Mouse (Mus musculus) heart, embryonic 15.5 days (tissue): ENCODE results near the gene Palld. TPM values are rescaled to one million over a fixed set of nuclear protein-coding genes. Genes with fewer than 3 reads are reported as not detected.

Experiments
- ATAC-seq: fragments of 200-750 bp; cut with Nextera tagmentation; replicated peaks from 2 replicates; pipeline ENCODE4 v1.8.0; 2017; ENCODE audit warnings: low read depth, moderate TSS enrichment; ENCODE audit not compliant: insufficient number of reproducible peaks, insufficient read depth, low FRiP score
- H3K27ac ChIP-seq: fragments of 300-500 bp; sonication (generic); 2 replicates; pipeline ENCODE4 v1.5.1; 2015; ENCODE audit warnings: mild to moderate bottlenecking, inconsistent platforms
- H3K27me3 ChIP-seq: fragments of 300-500 bp; sonication (generic); 2 replicates; pipeline ENCODE4 v1.6.1; 2015; ENCODE audit warnings: inconsistent platforms
- H3K36me3 ChIP-seq: fragments of 300-500 bp; sonication (generic); 2 replicates; pipeline ENCODE4 v1.6.1; 2015; ENCODE audit warnings: mild to moderate bottlenecking, inconsistent platforms
- H3K4me1 ChIP-seq: fragments of 300-500 bp; sonication (generic); replicated peaks from 2 replicates; pipeline ENCODE4 v1.6.1; 2015; ENCODE audit warnings: inconsistent platforms
- H3K4me2 ChIP-seq: fragments of 300-500 bp; sonication (generic); 2 replicates; pipeline ENCODE4 v1.6.1; 2015; ENCODE audit warnings: inconsistent platforms, mild to moderate bottlenecking, moderate library complexity
- H3K4me3 ChIP-seq: fragments of 300-500 bp; sonication (generic); 2 replicates; pipeline ENCODE4 v1.5.1; 2015; ENCODE audit warnings: mild to moderate bottlenecking, inconsistent platforms
- H3K9ac ChIP-seq: fragments of 300-500 bp; sonication (generic); 2 replicates; pipeline ENCODE4 v1.6.1; 2015; ENCODE audit warnings: mild to moderate bottlenecking, inconsistent platforms
- H3K9me3 ChIP-seq: fragments of 300-500 bp; sonication (generic); replicated peaks from 2 replicates; pipeline ENCODE4 v1.6.1; 2016; ENCODE audit warnings: inconsistent platforms
- WGBS: fragments of 180-500 bp; shearing (Covaris S2); methylation state at CpG from one replicate; pipeline ENCODE4 v1.1.7; 2015; ENCODE audit warnings: mixed read lengths; 5-methylcytosine and 5-hydroxymethylcytosine counted together
- polyA plus RNA-seq: library from polyadenylated mRNA; unstranded; fragments of >200 nt; fragmentation: Nextera tagmentation; extraction: Ambion mirVana; gene quantifications from 2 replicates; pipeline ENCODE4 v1.2.1, GENCODE M21; 2015

The Palld gene
- polyA plus RNA-seq, 1 experiment from 2014 or later = 173 TPM

DNA sequence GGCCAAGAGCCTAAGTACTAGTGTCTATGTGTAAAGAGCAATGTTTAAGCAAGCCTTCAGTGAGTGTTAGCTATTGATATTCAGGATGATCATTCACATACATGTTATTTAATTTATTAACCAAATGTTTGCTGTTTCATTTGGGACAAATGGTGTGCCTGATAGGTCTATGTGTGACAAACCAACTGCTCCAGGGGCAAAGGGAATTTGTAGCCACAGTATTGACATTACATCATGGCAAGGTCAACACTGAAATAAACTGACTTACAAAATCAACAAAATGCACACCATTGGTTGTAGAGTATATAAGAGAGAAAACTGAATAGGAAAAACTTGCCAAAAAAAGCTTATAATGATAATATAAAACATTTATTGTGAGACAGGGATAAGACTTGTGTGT lies 333.3 kb downstream of the Palld start:
- H3K9ac ChIP-seq = no peak overlapping the region
- ATAC-seq = no peak
- no peaks in the 10 kb centered on the region for H3K9me3 ChIP-seq
- no peak overlapping the region for H3K4me3 ChIP-seq
- no peaks in the 10 kb centered on the region for H3K27me3 ChIP-seq
- no peak overlapping the region for H3K4me2 ChIP-seq
- H3K36me3 ChIP-seq = no peaks in the 10 kb centered on the region
- H3K4me1 ChIP-seq = peaks cover 35% of the 10 kb centered on the region
- H3K27ac ChIP-seq = peak overlapping the region; percentile 26; the same call in 1 of the 2 replicates

DNA sequence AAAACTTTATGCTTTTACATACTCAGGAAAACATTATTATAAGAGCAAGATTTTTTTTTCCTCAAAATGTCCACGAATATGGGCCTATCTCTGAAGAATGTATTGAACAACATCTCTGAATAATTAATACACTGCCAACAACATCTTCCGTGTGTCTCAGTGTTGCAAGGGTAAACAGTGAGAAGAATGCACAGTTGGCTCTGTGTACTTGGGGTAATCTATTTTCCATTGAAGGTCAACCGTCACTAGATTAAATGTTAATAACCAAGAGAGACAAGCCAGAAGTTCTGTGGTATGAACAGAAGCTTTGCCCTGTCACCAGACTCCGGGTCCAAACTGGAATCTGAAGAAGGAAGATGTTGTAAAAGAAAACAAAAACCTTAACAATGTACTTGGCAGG lies 339.1 kb downstream of the Palld start:
- ATAC-seq = no peak
- Histone ChIP-seq H3K4me1 (peaks cover 33% of the 10 kb centered on the region), H3K9me3 (no peaks in the 10 kb centered on the region), H3K36me3 (no peaks in the 10 kb centered on the region), H3K27me3 (no peaks in the 10 kb centered on the region), H3K27ac (no peak overlapping the region), H3K4me3 (no peak overlapping the region), H3K4me2 (no peak overlapping the region), H3K9ac (no peak overlapping the region)
- 60% methylated on average over 4 of the region's 4 CpGs for WGBS

DNA sequence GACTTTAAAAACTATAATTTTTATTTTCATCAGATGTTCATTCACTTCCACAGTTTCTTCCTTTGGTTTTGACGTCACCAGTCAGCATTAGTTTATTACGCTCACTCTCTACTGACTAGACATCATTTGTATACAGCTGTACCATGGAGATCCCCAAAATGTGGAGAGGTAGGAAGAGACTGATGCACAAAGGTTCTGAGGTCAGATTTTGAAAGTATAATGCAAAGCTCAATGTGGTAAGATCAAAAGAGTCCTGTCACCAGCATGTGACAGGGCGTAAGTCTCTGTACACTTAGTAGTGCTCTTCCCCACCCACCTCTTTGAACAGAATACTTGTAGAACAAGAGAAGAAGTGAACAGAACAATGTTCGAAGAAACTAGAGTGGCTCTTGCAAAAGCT lies 339.9 kb downstream of the Palld start:
- H3K27me3 ChIP-seq = no peaks in the 10 kb centered on the region
- no peak overlapping the region for H3K9ac ChIP-seq
- H3K36me3 ChIP-seq = no peaks in the 10 kb centered on the region
- no peak overlapping the region for H3K4me2 ChIP-seq
- no peak overlapping the region for H3K4me3 ChIP-seq
- ATAC-seq = no peak
- peaks cover 38% of the 10 kb centered on the region for H3K4me1 ChIP-seq
- no peak overlapping the region for H3K27ac ChIP-seq
- WGBS = 86% methylated on average over 4 of the region's 4 CpGs
- H3K9me3 ChIP-seq = no peaks in the 10 kb centered on the region

DNA sequence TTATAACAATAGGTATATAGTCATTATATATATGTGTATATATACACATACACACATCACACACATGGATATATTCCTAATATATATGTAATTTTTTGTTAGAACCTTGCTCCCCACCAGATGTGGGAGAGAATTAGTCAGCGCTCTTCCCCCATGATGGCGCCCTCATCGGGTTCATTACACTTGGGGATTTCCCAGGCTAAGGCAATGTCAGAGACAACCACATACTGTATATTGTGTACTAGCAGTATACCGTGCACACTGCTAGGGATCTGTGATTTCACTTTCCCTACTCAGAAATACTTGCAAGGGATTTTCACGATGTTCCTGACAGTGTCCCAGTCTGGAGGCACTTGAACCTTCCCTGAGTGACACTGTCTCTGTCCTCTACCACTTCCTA lies 341.3 kb downstream of the Palld start:
- Histone ChIP-seq H3K4me1 (peaks cover 40% of the 10 kb centered on the region), H3K9ac (no peak overlapping the region), H3K4me3 (no peak overlapping the region), H3K4me2 (no peak overlapping the region), H3K36me3 (no peaks in the 10 kb centered on the region), H3K27me3 (no peaks in the 10 kb centered on the region), H3K27ac (no peak overlapping the region), H3K9me3 (no peaks in the 10 kb centered on the region)
- WGBS = 92% methylated on average over 5 of the region's 5 CpGs
- no peak for ATAC-seq

DNA sequence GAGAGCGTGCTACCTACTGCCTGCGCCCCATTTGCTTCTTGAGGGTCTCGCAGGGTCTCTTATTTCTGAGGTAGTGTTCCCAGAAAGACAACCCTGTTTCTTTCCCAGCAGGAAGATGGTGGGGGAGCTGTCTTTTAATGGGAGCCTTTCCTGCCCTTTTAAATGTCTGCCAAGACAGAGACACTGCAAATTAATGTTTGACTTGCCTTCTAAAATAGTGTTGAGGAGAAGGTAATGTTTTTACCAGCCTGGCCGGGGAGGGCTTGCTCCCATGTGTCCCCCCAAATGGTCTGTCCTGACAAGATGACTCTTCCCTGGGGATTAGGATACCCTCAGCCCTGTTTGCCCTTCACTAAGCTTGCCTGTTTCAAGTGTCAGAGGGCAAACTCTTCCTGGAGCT lies 342.5 kb downstream of the Palld start:
- Histone ChIP-seq H3K4me2 (no peak overlapping the region), H3K9me3 (no peaks in the 10 kb centered on the region), H3K4me1 (peaks cover 53% of the 10 kb centered on the region), H3K36me3 (no peaks in the 10 kb centered on the region), H3K9ac (no peak overlapping the region), H3K27ac (peak overlapping the region; percentile 28; the same call in 1 of the 2 replicates), H3K27me3 (no peaks in the 10 kb centered on the region), H3K4me3 (no peak overlapping the region)
- 89% methylated on average over 4 of the region's 4 CpGs for WGBS
- ATAC-seq = no peak

DNA sequence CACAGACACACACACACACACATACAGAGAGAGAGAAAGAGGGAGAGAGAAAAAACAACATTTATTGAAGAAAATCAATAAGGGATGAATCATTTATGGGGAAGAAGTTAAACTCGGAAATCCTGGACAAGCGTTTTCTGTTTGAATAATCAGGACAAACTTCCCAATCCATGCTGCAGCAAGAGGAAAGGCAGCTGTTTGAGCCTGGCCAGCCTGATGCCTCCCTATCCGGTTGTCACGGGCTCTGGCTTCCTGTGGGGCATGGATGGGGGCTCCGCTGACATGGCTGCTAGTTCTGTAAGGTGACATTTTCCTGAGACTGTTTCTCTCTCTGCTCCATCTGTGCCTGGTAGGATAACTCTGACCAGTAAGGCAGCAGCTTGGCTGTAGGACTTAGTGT lies 343.0 kb downstream of the Palld start:
- Histone ChIP-seq H3K4me1 (peaks cover 55% of the 10 kb centered on the region), H3K36me3 (no peaks in the 10 kb centered on the region), H3K27ac (peak overlapping the region; percentile 28), H3K9ac (no peak overlapping the region), H3K27me3 (no peaks in the 10 kb centered on the region), H3K9me3 (no peaks in the 10 kb centered on the region), H3K4me2 (no peak overlapping the region), H3K4me3 (no peak overlapping the region)
- no peak for ATAC-seq
- WGBS = 58% methylated on average over 5 of the region's 5 CpGs

DNA sequence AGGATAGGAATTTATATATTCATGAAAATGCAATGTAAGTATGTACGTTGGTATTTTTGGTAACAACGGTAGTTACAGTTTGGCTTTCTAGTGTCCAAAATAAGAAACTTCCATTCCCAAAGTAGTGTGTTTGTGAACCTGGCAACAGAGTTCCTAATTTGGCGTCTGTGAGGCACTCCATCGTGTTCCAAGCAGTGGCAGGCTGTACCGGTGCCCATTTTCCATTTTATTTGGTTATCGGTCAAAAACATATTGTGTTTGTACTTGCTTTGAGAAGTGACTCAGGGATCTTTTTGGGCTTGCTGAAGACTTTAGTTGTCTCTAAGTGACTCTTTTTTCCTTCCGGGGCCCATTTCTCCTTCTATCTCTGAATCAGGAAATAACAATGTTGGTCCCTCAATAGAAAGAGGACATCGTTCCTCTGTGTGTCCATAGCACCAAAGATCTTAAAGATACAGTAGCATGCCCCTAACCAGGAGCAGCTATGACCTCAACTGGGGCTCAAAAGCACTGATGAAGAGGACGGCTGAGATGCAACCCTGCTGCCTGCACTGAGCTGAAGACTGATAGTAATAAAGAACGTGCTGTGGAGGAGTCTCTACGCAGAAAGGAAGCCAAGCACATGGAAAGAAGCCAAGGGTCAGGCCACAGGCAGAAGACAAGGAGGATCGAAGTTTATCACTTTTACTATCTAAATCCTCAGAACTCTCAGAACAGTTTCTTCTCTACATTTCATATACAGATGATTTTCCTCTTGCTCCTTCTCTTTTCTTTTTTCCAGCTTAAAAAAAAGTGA lies 344.2 kb downstream of the Palld start:
- ATAC-seq = no peak
- Histone ChIP-seq H3K4me1 (peaks cover 48% of the 10 kb centered on the region), H3K36me3 (no peaks in the 10 kb centered on the region), H3K27ac (peak overlapping the region; percentile 58), H3K9me3 (no peaks in the 10 kb centered on the region), H3K4me2 (no peak overlapping the region), H3K27me3 (no peaks in the 10 kb centered on the region), H3K9ac (no peak overlapping the region), H3K4me3 (no peak overlapping the region)
- WGBS = 51% methylated on average over 12 of the region's 12 CpGs

DNA sequence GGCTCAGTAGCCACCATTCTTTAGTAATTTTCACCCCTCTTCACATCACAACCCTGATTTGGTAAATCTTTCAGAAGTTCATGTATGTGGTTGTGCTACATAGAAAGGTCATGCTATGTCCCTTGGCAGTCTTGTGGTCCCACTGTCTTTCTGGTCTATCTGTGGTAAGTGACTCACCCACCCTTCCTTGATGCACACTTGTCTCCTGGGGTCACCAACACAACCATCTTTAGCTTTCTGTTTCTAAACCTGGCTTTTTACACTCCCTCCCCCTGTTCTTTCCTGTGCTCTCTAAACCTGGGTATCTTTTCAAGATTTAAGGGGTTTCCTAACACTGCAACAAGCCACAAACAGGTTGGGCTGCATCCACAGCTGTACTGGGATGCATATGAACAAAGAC lies 345.5 kb downstream of the Palld start:
- no peak for ATAC-seq
- H3K36me3 ChIP-seq = no peaks in the 10 kb centered on the region
- no peak overlapping the region for H3K27ac ChIP-seq
- no peaks in the 10 kb centered on the region for H3K27me3 ChIP-seq
- no peak overlapping the region for H3K4me3 ChIP-seq
- H3K9me3 ChIP-seq = no peaks in the 10 kb centered on the region
- H3K9ac ChIP-seq = no peak overlapping the region
- peaks cover 51% of the 10 kb centered on the region for H3K4me1 ChIP-seq
- no peak overlapping the region for H3K4me2 ChIP-seq

DNA sequence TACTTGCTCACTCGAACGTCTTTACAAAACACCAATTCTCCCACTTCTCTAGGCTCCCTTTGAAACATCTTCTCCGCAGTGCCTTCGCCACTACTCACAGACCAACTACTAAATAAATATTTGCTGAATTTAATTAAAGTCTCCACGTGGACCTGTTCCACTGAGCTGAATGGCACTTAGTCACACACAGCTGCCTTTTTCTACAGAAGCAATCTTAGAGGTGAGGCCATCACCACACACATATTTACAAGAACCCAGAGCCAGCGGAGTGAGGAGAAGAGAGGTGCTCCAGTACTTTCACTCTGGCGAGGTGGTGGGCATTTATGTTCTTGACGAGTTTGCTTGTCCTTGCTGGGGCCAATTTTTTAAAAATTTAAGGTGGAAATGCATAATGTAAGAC lies 346.3 kb downstream of the Palld start:
- WGBS = 80% methylated on average over 8 of the region's 8 CpGs
- peaks cover 49% of the 10 kb centered on the region for H3K4me1 ChIP-seq
- ATAC-seq = no peak

DNA sequence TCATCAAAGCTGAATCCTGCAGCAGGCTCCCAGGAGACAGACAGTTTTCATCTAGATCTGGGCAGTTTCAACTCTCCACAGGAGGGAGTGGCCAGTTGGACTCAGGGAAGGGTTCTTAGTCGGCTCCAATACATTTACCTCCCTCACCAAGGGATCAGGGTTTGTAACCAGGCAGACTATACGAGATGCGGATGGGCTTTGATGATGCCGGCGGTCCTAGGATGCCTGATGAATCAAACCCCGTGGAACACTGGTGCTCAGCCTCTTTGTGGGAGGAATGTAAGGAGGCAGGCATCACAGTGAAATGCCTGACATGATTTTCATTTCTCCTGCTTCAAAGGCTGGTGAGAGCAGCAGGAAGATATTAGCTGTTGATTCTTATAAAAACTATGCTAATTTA lies 347.1 kb downstream of the Palld start:
- no peaks in the 10 kb centered on the region for H3K9me3 ChIP-seq
- H3K27me3 ChIP-seq = no peaks in the 10 kb centered on the region
- H3K36me3 ChIP-seq = peaks cover 5% of the 10 kb centered on the region
- no peak for ATAC-seq
- H3K4me2 ChIP-seq = no peak overlapping the region
- 0 out of 2 replicates have a peak overlapping the region, but pooled peaks have one; percentile 12 for H3K27ac ChIP-seq
- H3K4me1 ChIP-seq = peaks cover 44% of the 10 kb centered on the region
- no peak overlapping the region for H3K9ac ChIP-seq
- no peak overlapping the region for H3K4me3 ChIP-seq
- WGBS = 55% methylated on average over 6 of the region's 6 CpGs

More for the DNA sequence above, 346.3 kb downstream of the Palld start:
- H3K4me3 ChIP-seq = no peak overlapping the region
- H3K27me3 ChIP-seq = no peaks in the 10 kb centered on the region
- no peak overlapping the region for H3K9ac ChIP-seq
- no peak overlapping the region for H3K4me2 ChIP-seq
- no peaks in the 10 kb centered on the region for H3K36me3 ChIP-seq
- H3K9me3 ChIP-seq = no peaks in the 10 kb centered on the region
- H3K27ac ChIP-seq = no peak overlapping the region

DNA sequence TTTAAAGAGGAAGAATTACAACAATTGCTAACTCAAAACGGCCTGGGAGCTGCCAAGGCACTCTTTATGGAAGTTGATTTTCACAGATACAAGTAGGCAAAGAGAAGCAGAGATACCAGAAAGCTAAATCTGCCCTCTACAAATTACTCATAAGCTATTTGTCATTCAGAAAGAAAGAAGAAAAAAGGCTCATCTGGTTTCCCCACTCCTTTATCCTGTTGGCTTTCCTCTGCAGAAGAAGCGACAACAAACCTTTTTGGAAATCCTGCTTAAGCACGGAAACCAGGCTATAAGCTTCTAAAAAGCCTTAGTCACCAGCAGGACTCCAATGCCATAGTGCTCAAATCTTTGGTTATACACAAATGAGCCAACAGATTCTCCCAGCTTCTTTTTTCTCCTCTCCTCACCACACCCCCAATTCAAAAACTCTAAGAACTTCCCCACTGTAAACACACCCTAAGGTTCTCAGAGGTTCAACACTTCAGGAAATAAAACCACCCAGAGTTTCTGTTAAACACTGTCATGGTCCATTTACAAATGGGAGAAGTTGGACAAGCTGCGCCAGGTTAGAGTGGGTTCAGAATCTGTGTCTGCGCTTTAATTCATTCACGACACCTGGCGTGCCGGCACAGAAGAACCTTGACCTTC lies 349.6 kb downstream of the Palld start:
- Histone ChIP-seq H3K4me1 (peaks cover 22% of the 10 kb centered on the region), H3K27ac (no peak overlapping the region; the same call in 1 of the 2 replicates), H3K36me3 (peaks cover 28% of the 10 kb centered on the region), H3K4me3 (no peak overlapping the region), H3K4me2 (no peak overlapping the region), H3K27me3 (no peaks in the 10 kb centered on the region), H3K9me3 (peaks cover 8% of the 10 kb centered on the region), H3K9ac (no peak overlapping the region)
- WGBS = 82% methylated on average over 8 of the region's 8 CpGs
- ATAC-seq = no peak

DNA sequence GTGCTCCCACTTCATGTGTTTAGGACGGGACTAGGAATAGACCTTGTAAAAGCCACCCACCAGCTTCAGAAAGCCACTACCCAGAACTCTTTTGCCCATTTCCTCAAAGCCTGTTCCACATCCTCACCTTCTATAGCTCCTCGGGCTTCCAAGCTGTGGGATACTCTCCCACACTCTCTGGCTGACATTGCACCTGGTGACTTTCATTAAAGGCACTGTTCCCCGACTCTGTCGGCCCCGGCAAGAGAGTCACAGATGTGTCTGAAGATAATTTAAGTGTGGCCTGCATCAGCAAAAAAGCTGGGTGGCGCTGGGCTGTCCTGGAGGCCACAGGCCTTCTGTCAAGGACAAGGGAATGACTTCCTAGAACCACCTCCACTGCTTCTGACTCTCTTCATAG lies 350.3 kb downstream of the Palld start:
- H3K4me2 ChIP-seq = no peak overlapping the region
- ATAC-seq = no peak

More for the DNA sequence above, 350.3 kb downstream of the Palld start:
- 51% methylated on average over 6 of the region's 6 CpGs for WGBS
- peaks cover 18% of the 10 kb centered on the region for H3K4me1 ChIP-seq
- peaks cover 8% of the 10 kb centered on the region for H3K9me3 ChIP-seq
- peaks cover 32% of the 10 kb centered on the region for H3K36me3 ChIP-seq
- no peaks in the 10 kb centered on the region for H3K27me3 ChIP-seq
- no peak overlapping the region for H3K4me3 ChIP-seq
- H3K27ac ChIP-seq = peak overlapping the region; percentile 40
- H3K9ac ChIP-seq = no peak overlapping the region
